Mouse (Mus musculus): ENCODE results near the gene Gm20671. TPM values are rescaled to one million over a fixed set of nuclear protein-coding genes. Genes with fewer than 3 reads are reported as not detected.
"Not testable (repeated sequence)": the region's sequence is repeated elsewhere in the genome, so short reads cannot be mapped to it uniquely, and the experiment has no call there.

Gm20671 gene
- not detected in 2 replicates for polyA plus RNA-seq (2016; fragmentation: Nextera tagmentation; extraction: Ambion mirVana)

GRCm38 (mm10) chr5:32827009-32827408 is at the start of gene Gm20671:
TSS of gene Gm20671 (minus strand) at chr5:32827109.
- Histone ChIP-seq H3K36me3 (peaks cover 69% of the 10 kb centered on the region), H3K4me1 (no peaks in the 10 kb centered on the region), H3K4me2 (replicated peaks) (no peak within 1 kb of the TSS), H3K27ac (no peak within 1 kb of the TSS), H3K9ac (no peak within 1 kb of the TSS), H3K9me3 (no peaks in the 10 kb centered on the region), H3K4me3 (no peak within 1 kb of the TSS), H3K27me3 (no peaks in the 10 kb centered on the region)
- WGBS = 94% methylated on average over 7 of the region's 7 CpGs
- ATAC-seq (ENCODE audit: insufficient number of reproducible peaks, insufficient read depth, low FRiP score, low TSS enrichment) = no peak

- no peak for ATAC-seq (ENCODE audit: insufficient number of reproducible peaks, insufficient read depth, low FRiP score, low TSS enrichment)
- H3K9ac ChIP-seq = no peak overlapping the region
- H3K27ac ChIP-seq = no peak overlapping the region
- peaks cover 54% of the 10 kb centered on the region for H3K36me3 ChIP-seq
- H3K27me3 ChIP-seq = no peaks in the 10 kb centered on the region
- no peaks in the 10 kb centered on the region for H3K9me3 ChIP-seq
- no peaks in the 10 kb centered on the region for H3K4me1 ChIP-seq
- WGBS = 92% methylated on average over 5 of the region's 5 CpGs
- no peak overlapping the region for H3K4me3 ChIP-seq
- no peak overlapping the region for H3K4me2 ChIP-seq (replicated peaks)
Observed at GRCm38 (mm10) chr5:32872346-32872745, 45.4 kb upstream of the Gm20671 start.

GRCm38 (mm10) chr5:32869389-32870024 is 42.6 kb upstream of the Gm20671 start:
- no peak for ATAC-seq (ENCODE audit: insufficient number of reproducible peaks, insufficient read depth, low FRiP score, low TSS enrichment)
- peaks cover 49% of the 10 kb centered on the region for H3K36me3 ChIP-seq
- no peaks in the 10 kb centered on the region for H3K27me3 ChIP-seq
- WGBS = 94% methylated on average over 5 of the region's 5 CpGs
- H3K4me2 ChIP-seq (replicated peaks) = no peak overlapping the region
- peaks cover 3% of the 10 kb centered on the region; the same call in 1 of the 2 replicates for H3K4me1 ChIP-seq
- H3K9ac ChIP-seq = no peak overlapping the region
- H3K27ac ChIP-seq = no peak overlapping the region
- no peak overlapping the region for H3K4me3 ChIP-seq
- H3K9me3 ChIP-seq = no peaks in the 10 kb centered on the region

- H3K27me3 ChIP-seq = no peaks in the 10 kb centered on the region
- H3K4me3 ChIP-seq = peak within 1 kb of the TSS; percentile 72
- peak within 1 kb of the TSS; percentile 77 for H3K9ac ChIP-seq
- H3K27ac ChIP-seq = peak within 1 kb of the TSS; percentile 81
- no peaks in the 10 kb centered on the region for H3K9me3 ChIP-seq
- peaks cover 18% of the 10 kb centered on the region for H3K36me3 ChIP-seq
- peak within 1 kb of the TSS; percentile 60 for H3K4me2 ChIP-seq (replicated peaks)
- 1% methylated on average over 60 of the region's 64 CpGs for WGBS
- peaks cover 7% of the 10 kb centered on the region; the same call in 1 of the 2 replicates for H3K4me1 ChIP-seq
- ATAC-seq (ENCODE audit: insufficient number of reproducible peaks, insufficient read depth, low FRiP score, low TSS enrichment) = peak; percentile 98
Observed at GRCm38 (mm10) chr5:32863253-32864228, 36.6 kb upstream of the Gm20671 start, which contains the start of gene Depdc5. TSS of gene Depdc5 (plus strand) at chr5:32863701.

GRCm38 (mm10) chr5:32862469-32863132 is 35.7 kb upstream of the Gm20671 start:
- 83% methylated on average over 6 of the region's 6 CpGs for WGBS
- Histone ChIP-seq H3K9me3 (no peaks in the 10 kb centered on the region), H3K27me3 (no peaks in the 10 kb centered on the region), H3K27ac (no peak overlapping the region), H3K4me1 (peaks cover 7% of the 10 kb centered on the region; the same call in 1 of the 2 replicates), H3K9ac (no peak overlapping the region), H3K4me2 (replicated peaks) (peak overlapping the region; percentile 60), H3K36me3 (0 out of 2 replicates have a peak, but pooled peaks cover 9% of the 10 kb centered on the region), H3K4me3 (no peak overlapping the region)
- no peak for ATAC-seq (ENCODE audit: insufficient number of reproducible peaks, insufficient read depth, low FRiP score, low TSS enrichment)

GRCm38 (mm10) chr5:32861082-32861481 is 34.2 kb upstream of the Gm20671 start:
- no peak overlapping the region for H3K4me2 ChIP-seq (replicated peaks)
- H3K27me3 ChIP-seq = no peaks in the 10 kb centered on the region
- H3K4me1 ChIP-seq = peaks cover 7% of the 10 kb centered on the region; the same call in 1 of the 2 replicates
- no peak overlapping the region for H3K4me3 ChIP-seq
- H3K27ac ChIP-seq = no peak overlapping the region
- no peaks in the 10 kb centered on the region for H3K9me3 ChIP-seq
- ATAC-seq (ENCODE audit: insufficient number of reproducible peaks, insufficient read depth, low FRiP score, low TSS enrichment) = no peak
- 88% methylated on average over 1 of the region's 1 CpGs for WGBS
- 0 out of 2 replicates have a peak, but pooled peaks cover 3% of the 10 kb centered on the region for H3K36me3 ChIP-seq
- no peak overlapping the region for H3K9ac ChIP-seq

GRCm38 (mm10) chr5:32857781-32858220 is 30.9 kb upstream of the Gm20671 start:
- Histone ChIP-seq H3K4me3 (peak overlapping the region; percentile 43), H3K27me3 (no peaks in the 10 kb centered on the region), H3K9ac (peak overlapping the region; percentile 44; the same call in 1 of the 2 replicates), H3K27ac (peak overlapping the region; percentile 74), H3K4me2 (replicated peaks) (peak overlapping the region; percentile 50), H3K4me1 (no peaks in the 10 kb centered on the region), H3K36me3 (no peaks in the 10 kb centered on the region), H3K9me3 (no peaks in the 10 kb centered on the region)
- 4% methylated on average over 6 of the region's 6 CpGs for WGBS
- ATAC-seq (ENCODE audit: insufficient number of reproducible peaks, insufficient read depth, low FRiP score, low TSS enrichment) = no peak

GRCm38 (mm10) chr5:32855274-32855673 is 28.4 kb upstream of the Gm20671 start:
- not testable (repeated sequence) for H3K36me3 ChIP-seq; H3K9ac ChIP-seq; H3K27ac ChIP-seq; H3K4me3 ChIP-seq; H3K9me3 ChIP-seq; H3K27me3 ChIP-seq; H3K4me2 ChIP-seq (replicated peaks); ATAC-seq (ENCODE audit: insufficient number of reproducible peaks, insufficient read depth, low FRiP score, low TSS enrichment)
- H3K4me1 ChIP-seq = peaks cover 14% of the 10 kb centered on the region
- WGBS = 99% methylated on average over 3 of the region's 3 CpGs

GRCm38 (mm10) chr5:32854818-32855217 is 27.9 kb upstream of the Gm20671 start:
- peaks cover 6% of the 10 kb centered on the region; the same call in 1 of the 2 replicates for H3K36me3 ChIP-seq
- H3K4me3 ChIP-seq = no peak overlapping the region
- peak overlapping the region; percentile 24; the same call in 1 of the 2 replicates for H3K27ac ChIP-seq
- no peak for ATAC-seq (ENCODE audit: insufficient number of reproducible peaks, insufficient read depth, low FRiP score, low TSS enrichment)
- no peak overlapping the region for H3K9ac ChIP-seq
- H3K27me3 ChIP-seq = no peaks in the 10 kb centered on the region
- no peak overlapping the region for H3K4me2 ChIP-seq (replicated peaks)
- peaks cover 14% of the 10 kb centered on the region for H3K4me1 ChIP-seq
- 86% methylated on average over 4 of the region's 4 CpGs for WGBS
- no peaks in the 10 kb centered on the region for H3K9me3 ChIP-seq

- H3K9me3 ChIP-seq = no peaks in the 10 kb centered on the region
- ATAC-seq (ENCODE audit: insufficient number of reproducible peaks, insufficient read depth, low FRiP score, low TSS enrichment) = peak; percentile 95
- H3K27ac ChIP-seq = peak within 1 kb of the TSS; percentile 84
- peak within 1 kb of the TSS; percentile 95 for H3K9ac ChIP-seq
- peaks cover 6% of the 10 kb centered on the region; the same call in 1 of the 2 replicates for H3K36me3 ChIP-seq
- peaks cover 14% of the 10 kb centered on the region for H3K4me1 ChIP-seq
- H3K4me2 ChIP-seq (replicated peaks) = peak within 1 kb of the TSS; percentile 58
- no peaks in the 10 kb centered on the region for H3K27me3 ChIP-seq
- under 1% methylated on average over 50 of the region's 51 CpGs for WGBS
- peak within 1 kb of the TSS; percentile 81 for H3K4me3 ChIP-seq
Observed at GRCm38 (mm10) chr5:32853731-32854507, 27.0 kb upstream of the Gm20671 start, which contains the start of gene Prr14l. TSS of gene Prr14l (minus strand) at chr5:32854256.

Measured in embryonic facial prominence, embryonic 12.5 days (tissue).